Mouse (Mus musculus): Measurements from ENCODE around the gene Srr.

DNA sequence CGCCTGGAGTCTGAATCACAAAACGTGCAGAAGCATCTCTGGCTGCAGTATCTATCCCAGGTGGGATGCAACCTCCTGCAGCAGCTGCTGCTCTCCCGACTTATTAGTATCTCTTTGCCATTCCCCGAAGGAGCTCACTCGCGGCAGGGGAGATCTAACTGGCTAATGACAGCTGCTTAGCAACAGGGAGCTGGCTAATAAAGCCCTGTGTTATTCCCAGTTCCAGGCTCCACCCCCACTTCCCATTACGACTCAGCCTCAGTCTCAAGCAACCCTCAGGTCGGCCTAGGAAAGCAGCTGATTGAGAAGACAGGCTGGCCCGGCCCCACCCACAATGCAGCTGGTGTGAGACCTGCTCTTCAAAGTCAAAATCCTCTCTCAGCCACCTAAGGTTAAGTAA, 48.9 kb downstream of the Srr start:
- TF ChIP-seq CTCF (IDR thresholded peaks at IDR 0.05; ENCODE audit: low read depth, low read length) (no peak), POLR2A (IDR thresholded peaks at IDR 0.05; ENCODE audit: extremely low read depth, insufficient read depth, low read length) (no peak)
